Mouse (Mus musculus) thymus, adult 2 months (tissue): ENCODE results near the gene Ly6g5c. TPM values are rescaled to one million over a fixed set of nuclear protein-coding genes. Genes with fewer than 3 reads are reported as not detected.

Source experiments
- DNase-seq: peaks from one replicate; pipeline ENCODE4 v3.0.0; 2021
- H3K27ac ChIP-seq: fragments of 200-500 bp; 2 replicates; pipeline ENCODE4 v1.5.1; 2012; ENCODE audit warnings: low read length, control low read depth; ENCODE audit not compliant: control insufficient read depth, insufficient read depth
- H3K27me3 ChIP-seq: fragments of 200-500 bp; 2 replicates; pipeline ENCODE4 v1.6.1; 2012; ENCODE audit warnings: mild to moderate bottlenecking, low read length, moderate library complexity, mixed read lengths; ENCODE audit not compliant: control insufficient read depth, insufficient read depth
- H3K36me3 ChIP-seq: fragments of 200-500 bp; 2 replicates; pipeline ENCODE4 v1.6.1; 2012; ENCODE audit warnings: mild to moderate bottlenecking, low read length, moderate library complexity; ENCODE audit not compliant: control insufficient read depth, insufficient read depth
- H3K4me1 ChIP-seq: fragments of 200-500 bp; replicated peaks from 2 replicates; pipeline ENCODE4 v1.6.1; 2012; ENCODE audit warnings: low read length; ENCODE audit not compliant: control insufficient read depth, insufficient read depth
- H3K4me3 ChIP-seq: fragments of 200-500 bp; 2 replicates; pipeline ENCODE4 v1.5.1; 2012; ENCODE audit warnings: mild to moderate bottlenecking, low read length, control low read depth, moderate library complexity; ENCODE audit not compliant: control insufficient read depth, insufficient read depth
- CTCF ChIP-seq: fragments of 200-500 bp; IDR thresholded peaks from 2 replicates; pipeline ENCODE4 v1.5.1; 2012; ENCODE audit warnings: mild to moderate bottlenecking, control low read depth, low read length, moderate library complexity, borderline replicate concordance; ENCODE audit not compliant: control insufficient read depth, poor library complexity, insufficient read depth; ENCODE audit errors: extremely low read depth
- POLR2A ChIP-seq: fragments of 200-500 bp; IDR thresholded peaks from 2 replicates; pipeline ENCODE4 v1.6.1; 2012; ENCODE audit warnings: mild to moderate bottlenecking, low read length, control low read depth, moderate library complexity; ENCODE audit not compliant: control insufficient read depth, poor library complexity, insufficient read depth; ENCODE audit errors: extremely low read depth
- WGBS: fragments of 180-500 bp; shearing (Covaris S2); methylation state at CpG from one replicate; pipeline ENCODE4 v1.1.7; 2018; 5-methylcytosine and 5-hydroxymethylcytosine counted together
- polyA plus RNA-seq: library from polyadenylated mRNA; depleted of rRNA; stranded (reverse); fragments of >200 nt; gene quantifications from 2 replicates; pipeline ENCODE4 v1.2.3, GENCODE M21; 2012

The Ly6g5c gene
- polyA plus RNA-seq, 1 experiment = 0.27 TPM

- Histone ChIP-seq H3K4me3 (no peak overlapping the region), H3K27ac (no peak overlapping the region), H3K4me1 (peaks cover 17% of the 10 kb centered on the region; the same call in 1 of the 2 replicates), H3K27me3 (no peaks in the 10 kb centered on the region; the same call in 1 of the 2 replicates), H3K36me3 (no peaks in the 10 kb centered on the region)
- no peak for DNase-seq
- TF ChIP-seq CTCF (no peak), POLR2A (no peak)
- WGBS = 97% methylated on average over 4 of the region's 4 CpGs
These were observed 27.4 kb upstream of the Ly6g5c start for GRCm38 (mm10) chr17:35080710-35081109.

DNA sequence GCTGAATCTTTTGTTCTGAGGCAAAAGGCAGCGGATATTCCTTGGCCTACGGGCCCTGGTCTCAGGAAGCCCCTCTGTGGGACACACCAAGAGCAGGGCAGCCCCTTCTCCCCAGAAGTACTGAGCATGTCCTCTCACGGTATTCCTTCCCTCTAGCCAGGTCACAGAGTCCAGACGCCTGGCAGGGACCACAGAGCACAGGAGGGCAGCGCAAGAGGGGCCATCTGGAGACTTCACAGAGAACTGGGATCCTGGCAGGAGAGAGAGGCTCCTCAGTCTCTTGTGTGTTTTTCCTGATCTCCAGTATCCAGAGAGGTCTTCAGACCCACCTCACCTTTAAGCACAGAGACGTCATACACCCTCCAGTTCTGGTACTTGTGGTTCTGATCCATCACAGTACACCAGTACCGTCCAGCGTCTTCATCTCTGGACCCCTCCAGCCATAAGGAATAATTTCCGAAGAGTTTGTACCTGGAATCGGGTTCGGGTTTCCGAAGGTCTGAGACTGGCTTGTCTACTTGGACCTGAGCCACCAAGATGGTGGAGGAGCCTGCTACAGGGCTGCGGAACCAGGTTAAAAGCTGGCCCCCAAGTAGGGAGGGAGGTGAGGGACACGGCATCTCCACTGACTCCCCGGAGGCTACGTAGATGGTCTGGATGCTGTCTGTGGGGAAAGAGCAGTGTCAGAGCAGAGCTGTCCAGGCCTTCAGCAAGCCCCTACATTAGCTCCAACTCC lies 25.1 kb upstream of the Ly6g5c start:
- no peak overlapping the region for H3K27ac ChIP-seq
- H3K27me3 ChIP-seq = no peaks in the 10 kb centered on the region; the same call in 1 of the 2 replicates
- H3K4me1 ChIP-seq = peaks cover 9% of the 10 kb centered on the region; the same call in 1 of the 2 replicates
- H3K4me3 ChIP-seq = no peak overlapping the region
- 93% methylated on average over 16 of the region's 16 CpGs for WGBS
- no peaks in the 10 kb centered on the region for H3K36me3 ChIP-seq
- no peak for DNase-seq
- TF ChIP-seq POLR2A (no peak), CTCF (no peak)

DNA sequence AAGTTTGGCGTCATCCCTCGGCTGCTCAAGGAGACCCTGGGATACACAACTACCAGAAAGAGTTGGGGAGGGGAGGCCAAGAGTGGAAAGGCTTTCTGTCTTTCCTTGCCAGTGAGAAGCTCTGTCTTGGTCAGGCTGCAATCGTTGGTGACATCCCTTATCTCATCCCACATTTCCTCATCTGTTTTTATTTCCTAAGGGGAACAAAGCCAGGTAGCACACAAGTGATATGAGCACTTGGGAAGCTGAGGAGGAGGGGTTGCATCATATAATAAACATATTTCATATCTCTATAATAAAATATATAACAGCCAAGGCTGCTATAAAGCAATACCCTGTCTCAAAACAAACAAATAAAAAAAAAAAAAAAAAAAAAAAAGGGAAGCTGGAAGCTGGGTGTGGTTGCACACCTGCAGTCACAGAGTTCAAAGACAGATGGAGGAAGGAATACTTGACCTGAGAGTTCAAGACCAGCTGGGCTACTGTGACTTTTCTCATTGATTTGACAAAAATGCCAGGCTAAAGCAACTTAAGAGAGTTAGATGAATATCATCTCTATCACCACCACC lies 24.1 kb upstream of the Ly6g5c start:
- TF ChIP-seq POLR2A (no peak), CTCF (no peak)
- Histone ChIP-seq H3K27me3 (no peaks in the 10 kb centered on the region; the same call in 1 of the 2 replicates), H3K36me3 (no peaks in the 10 kb centered on the region), H3K4me1 (peaks cover 6% of the 10 kb centered on the region; the same call in 1 of the 2 replicates), H3K4me3 (no peak overlapping the region), H3K27ac (no peak overlapping the region)
- DNase-seq = no peak
- WGBS = 67% methylated on average over 3 of the region's 3 CpGs

DNA sequence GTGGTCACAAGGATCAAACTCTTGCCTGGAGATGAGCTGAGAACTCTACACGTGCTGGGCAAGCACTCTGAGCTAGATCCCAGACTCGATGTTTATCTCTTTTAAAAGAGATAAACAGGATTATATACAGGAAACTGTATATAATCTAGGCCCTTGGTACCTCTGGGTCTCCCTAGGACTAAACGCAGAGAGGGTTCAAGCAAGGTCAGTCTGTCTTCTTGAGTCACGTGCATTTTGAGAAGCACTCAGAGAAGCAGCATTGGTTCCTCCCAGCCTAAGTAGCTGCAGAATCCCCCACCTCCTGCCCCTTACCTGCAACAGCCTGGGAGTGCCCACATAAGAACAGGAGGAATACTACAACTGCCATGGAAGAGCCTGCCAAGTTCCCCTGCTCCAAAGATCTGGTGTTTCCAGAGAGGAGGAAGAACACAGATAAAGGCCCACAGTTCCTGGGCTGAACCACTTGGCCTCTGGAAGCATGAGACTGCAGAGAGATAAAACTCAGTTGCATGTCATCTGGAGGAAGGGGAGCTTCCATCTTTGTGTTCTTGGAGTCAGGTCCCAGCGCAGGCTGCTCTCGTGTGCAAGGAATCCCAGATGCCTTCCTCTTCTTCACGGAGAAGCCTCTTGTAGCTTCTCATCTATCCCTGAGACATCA lies 22.7 kb upstream of the Ly6g5c start, which contains the start of gene Ly6g6f:
Ly6g6f (minus strand) TSS at position 403 of the 658 bp plus-strand sequence.
- no peak for DNase-seq
- no peak within 1 kb of the TSS for H3K4me3 ChIP-seq
- no peak within 1 kb of the TSS for H3K27ac ChIP-seq
- TF ChIP-seq POLR2A = no peak
- no peak for TF ChIP-seq CTCF
- no peaks in the 10 kb centered on the region; the same call in 1 of the 2 replicates for H3K27me3 ChIP-seq
- peaks cover 4% of the 10 kb centered on the region for H3K4me1 ChIP-seq
- no peaks in the 10 kb centered on the region for H3K36me3 ChIP-seq
- 88% methylated on average over 7 of the region's 7 CpGs for WGBS

DNA sequence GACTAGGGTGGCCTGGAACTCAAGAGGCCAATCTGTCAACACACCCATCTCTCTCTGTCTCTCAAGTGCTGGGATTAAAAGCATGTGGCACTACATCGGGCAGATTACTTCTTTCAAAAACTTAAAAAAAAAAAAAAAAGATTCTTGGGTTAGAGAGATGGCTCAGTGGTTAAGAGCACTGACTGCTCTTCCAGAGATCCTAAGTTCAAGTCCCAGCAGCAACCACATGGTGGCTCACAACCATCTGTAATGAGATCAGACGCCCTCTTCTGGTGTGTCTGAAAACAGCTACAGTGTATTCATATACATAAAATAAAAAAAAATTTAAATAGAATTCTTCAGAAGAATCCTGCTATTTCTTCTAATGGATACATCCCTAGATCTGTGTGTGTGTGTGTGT lies 19.9 kb upstream of the Ly6g5c start:
- no peaks in the 10 kb centered on the region; the same call in 1 of the 2 replicates for H3K27me3 ChIP-seq
- no peak for DNase-seq
- H3K27ac ChIP-seq = no peak overlapping the region
- H3K4me1 ChIP-seq = peaks cover 9% of the 10 kb centered on the region
- TF ChIP-seq POLR2A = no peak
- TF ChIP-seq CTCF = no peak
- H3K4me3 ChIP-seq = no peak overlapping the region
- WGBS = 48% methylated on average over 2 of the region's 2 CpGs
- peaks cover 7% of the 10 kb centered on the region; the same call in 1 of the 2 replicates for H3K36me3 ChIP-seq

- peak within 1 kb of the TSS; percentile 69 for H3K4me3 ChIP-seq
- DNase-seq = peak; percentile 93
- H3K27ac ChIP-seq = no peak within 1 kb of the TSS
- H3K36me3 ChIP-seq = peaks cover 8% of the 10 kb centered on the region
- H3K27me3 ChIP-seq = no peaks in the 10 kb centered on the region; the same call in 1 of the 2 replicates
- peak; percentile 29; the same call in 1 of the 2 replicates for TF ChIP-seq POLR2A
- no peak for TF ChIP-seq CTCF
- H3K4me1 ChIP-seq = peaks cover 9% of the 10 kb centered on the region
- 2% methylated on average over 58 of the region's 67 CpGs for whole genome bisulfite sequencing
These were observed 19.0 kb upstream of the Ly6g5c start, which contains the start of gene Abhd16a for GRCm38 (mm10) chr17:35088825-35089644. TSS of gene Abhd16a (plus strand) at chr17:35089263.
